Mouse (Mus musculus): ENCODE results near the gene Gm4302. TPM values are rescaled to one million over a fixed set of nuclear protein-coding genes. Genes with fewer than 3 reads are reported as not detected.

The Gm4302 gene
- polyA plus RNA-seq (2014; fragmentation: Illumina TruSeq; extraction: RNeasy Lipid Tissue Mini Kit (QIAGEN cat#74804); ENCODE audit: low read depth, low replicate concordance), result not detected

DNA sequence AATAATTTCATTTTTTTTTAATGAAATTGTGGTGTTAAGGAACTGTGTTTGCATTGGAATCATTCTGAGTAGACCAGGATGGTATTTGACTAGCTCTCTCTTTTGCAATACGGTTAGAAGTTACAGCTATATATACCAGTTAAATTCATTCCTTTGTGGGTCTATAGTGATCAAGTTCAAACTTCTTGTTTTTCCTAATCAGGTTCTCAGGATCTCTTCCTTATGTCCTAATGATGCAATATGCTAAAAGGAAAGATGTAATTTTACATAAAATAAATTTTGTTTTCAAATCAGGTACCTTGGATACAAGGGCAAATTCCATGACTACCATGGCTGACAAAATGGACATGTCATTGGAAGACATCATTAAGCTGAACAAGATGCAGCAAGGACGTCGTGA is at the start of gene Gm4302:
TSS of gene Gm4302 (plus strand) at position 301 of the 400 bp plus-strand sequence.

GRCm38 (mm10) chr10:100335376-100335775 is 5.3 kb upstream of the Gm4302 start, which contains the start of gene Gm4301:
Gene Gm4301 (plus strand): TSS chr10:100335676.

DNA sequence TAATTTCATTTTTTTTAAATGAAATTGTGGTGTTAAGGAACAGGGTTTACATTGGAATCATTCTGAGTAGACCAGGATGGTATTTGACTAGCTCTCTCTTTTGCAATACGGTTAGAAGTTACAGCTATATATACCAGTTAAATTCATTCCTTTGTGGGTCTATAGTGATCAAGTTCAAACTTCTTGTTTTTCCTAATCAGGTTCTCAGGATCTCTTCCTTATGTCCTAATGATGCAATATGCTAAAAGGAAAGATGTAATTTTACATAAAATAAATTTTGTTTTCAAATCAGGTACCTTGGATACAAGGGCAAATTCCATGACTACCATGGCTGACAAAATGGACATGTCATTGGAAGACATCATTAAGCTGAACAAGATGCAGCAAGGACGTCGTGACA is 5.0 kb downstream of the Gm4302 start, which contains the start of gene Gm4303:
TSS of gene Gm4303 (plus strand) at position 301 of the 400 bp plus-strand sequence.

GRCm38 (mm10) chr10:100350793-100351192 is 10.2 kb downstream of the Gm4302 start, which contains the start of gene Gm4305:
Gene Gm4305 (plus strand): TSS chr10:100351093.

DNA sequence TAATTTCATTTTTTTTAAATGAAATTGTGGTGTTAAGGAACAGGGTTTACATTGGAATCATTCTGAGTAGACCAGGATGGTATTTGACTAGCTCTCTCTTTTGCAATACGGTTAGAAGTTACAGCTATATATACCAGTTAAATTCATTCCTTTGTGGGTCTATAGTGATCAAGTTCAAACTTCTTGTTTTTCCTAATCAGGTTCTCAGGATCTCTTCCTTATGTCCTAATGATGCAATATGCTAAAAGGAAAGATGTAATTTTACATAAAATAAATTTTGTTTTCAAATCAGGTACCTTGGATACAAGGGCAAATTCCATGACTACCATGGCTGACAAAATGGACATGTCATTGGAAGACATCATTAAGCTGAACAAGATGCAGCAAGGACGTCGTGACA is 20.4 kb downstream of the Gm4302 start, which contains the start of gene Gm4307:
TSS of gene Gm4307 (plus strand) at position 301 of the 400 bp plus-strand sequence.

GRCm38 (mm10) chr10:100382460-100382859 is 41.8 kb downstream of the Gm4302 start, which contains the start of gene Gm4312:
Gene Gm4312 (minus strand): TSS chr10:100382560.

Other genes with a start within 250 kb of the Gm4302 start
- not detected for gene Gm4301, start 5.2 kb upstream of the Gm4302 start, polyA plus RNA-seq (2014; fragmentation: Illumina TruSeq; extraction: RNeasy Lipid Tissue Mini Kit (QIAGEN cat#74804); ENCODE audit: low read depth, low replicate concordance)
- gene Gm4303, start 5.1 kb downstream of the Gm4302 start, polyA plus RNA-seq (2014; fragmentation: Illumina TruSeq; extraction: RNeasy Lipid Tissue Mini Kit (QIAGEN cat#74804); ENCODE audit: low read depth, low replicate concordance), result not detected
- gene Gm4305, start 10.3 kb downstream of the Gm4302 start, polyA plus RNA-seq (2014; fragmentation: Illumina TruSeq; extraction: RNeasy Lipid Tissue Mini Kit (QIAGEN cat#74804); ENCODE audit: low read depth, low replicate concordance), result not detected
- gene Gm4307, start 20.5 kb downstream of the Gm4302 start, polyA plus RNA-seq (2014; fragmentation: Illumina TruSeq; extraction: RNeasy Lipid Tissue Mini Kit (QIAGEN cat#74804); ENCODE audit: low read depth, low replicate concordance), result not detected
- not detected for gene Gm4312, start 41.7 kb downstream of the Gm4302 start, polyA plus RNA-seq (2014; fragmentation: Illumina TruSeq; extraction: RNeasy Lipid Tissue Mini Kit (QIAGEN cat#74804); ENCODE audit: low read depth, low replicate concordance)
- gene Tmtc3, start 146.5 kb downstream of the Gm4302 start, polyA plus RNA-seq (2014; fragmentation: Illumina TruSeq; extraction: RNeasy Lipid Tissue Mini Kit (QIAGEN cat#74804); ENCODE audit: low read depth, low replicate concordance), result 10.1 TPM
- gene Cep290, start 146.7 kb downstream of the Gm4302 start, polyA plus RNA-seq (2014; fragmentation: Illumina TruSeq; extraction: RNeasy Lipid Tissue Mini Kit (QIAGEN cat#74804); ENCODE audit: low read depth, low replicate concordance), result 7.2 TPM
- gene 4930430F08Rik, start 249.6 kb downstream of the Gm4302 start, polyA plus RNA-seq (2014; fragmentation: Illumina TruSeq; extraction: RNeasy Lipid Tissue Mini Kit (QIAGEN cat#74804); ENCODE audit: low read depth, low replicate concordance), result 9.9 TPM
- gene 1700017N19Rik, start 249.6 kb downstream of the Gm4302 start, polyA plus RNA-seq (2014; fragmentation: Illumina TruSeq; extraction: RNeasy Lipid Tissue Mini Kit (QIAGEN cat#74804); ENCODE audit: low read depth, low replicate concordance), result 2.3 TPM

All from adipose tissue, adult 10 weeks (tissue).